Mouse (Mus musculus) CH12.LX (cell line): ENCODE measurements around the gene Zfp691. TPM values are rescaled to one million over a fixed set of nuclear protein-coding genes. Genes with fewer than 3 reads are reported as not detected.

ENCODE experiments used
- DNase-seq: peaks from one replicate; pipeline ENCODE4 v3.0.0-alpha.2; 2013; ENCODE audit errors: extremely low read depth
- H3K27ac ChIP-seq: 2 replicates; pipeline ENCODE4 v1.5.1; 2012; ENCODE audit warnings: low read depth, mild to moderate bottlenecking, control low read depth, moderate library complexity; ENCODE audit not compliant: insufficient read depth
- H3K27me3 ChIP-seq: replicated peaks from 2 replicates; pipeline ENCODE3; 2012; ENCODE audit warnings: inconsistent platforms
- H3K36me3 ChIP-seq, 2 experiments: replicated peaks in 1 of 2; 2 replicates each; pipeline versions ENCODE3 to v1.6.1; 2012; ENCODE audit warnings: inconsistent platforms in 1 of 2, low read length in 1 of 2, mild to moderate bottlenecking in 1 of 2, mixed read lengths in 1 of 2, moderate library complexity in 1 of 2; ENCODE audit not compliant: control insufficient read depth in 1 of 2, insufficient read depth in 1 of 2
- H3K4me1 ChIP-seq, 2 experiments: 2 replicates each; pipeline ENCODE4 v1.6.1; 2012; ENCODE audit warnings: inconsistent platforms in 1 of 2, moderate library complexity in 1 of 2; ENCODE audit not compliant: insufficient read depth in 2 of 2, control insufficient read depth in 1 of 2
- H3K4me2 ChIP-seq: 2 replicates; pipeline ENCODE4 v1.6.1; 2012; ENCODE audit warnings: low read depth, mild to moderate bottlenecking, control low read depth; ENCODE audit not compliant: poor library complexity, insufficient read depth, severe bottlenecking
- H3K4me3 ChIP-seq, 3 experiments: fragments of 150-350 bp in 1 of 3; sonication (generic) in 1 of 3; replicated peaks in 1 of 3; 2 replicates each; pipeline versions ENCODE3 to v1.5.1; 2011 to 2012; ENCODE audit warnings: low read depth in 2 of 3, low read length in 2 of 3, mild to moderate bottlenecking in 2 of 3, moderate library complexity in 2 of 3, control low read depth in 1 of 3, improper control_type of control experiment in 1 of 3, inconsistent platforms in 1 of 3, mixed read lengths in 1 of 3; ENCODE audit not compliant: poor library complexity in 1 of 3
- H3K79me2 ChIP-seq: replicated peaks from 2 replicates; pipeline ENCODE4 v1.6.1; 2012; ENCODE audit warnings: mild to moderate bottlenecking, moderate library complexity; ENCODE audit not compliant: control insufficient read depth, poor library complexity, insufficient read depth, severe bottlenecking; ENCODE audit errors: extremely low read depth
- H3K9ac ChIP-seq: 2 replicates; pipeline ENCODE4 v1.6.1; 2012; ENCODE audit warnings: low read depth, mild to moderate bottlenecking, control low read depth, moderate library complexity; ENCODE audit not compliant: insufficient read depth
- H3K9me3 ChIP-seq: replicated peaks from 2 replicates; pipeline ENCODE3; 2012; ENCODE audit warnings: low read length, inconsistent platforms, mixed read lengths
- CTCF ChIP-seq, 2 experiments: IDR thresholded peaks in 1 of 2; conservative IDR thresholded peaks in 1 of 2; 2 replicates each; pipeline ENCODE4 v1.5.1; 2011 to 2012; ENCODE audit warnings: low read depth in 2 of 2, low read length in 2 of 2, improper control_type of control experiment in 1 of 2, inconsistent platforms in 1 of 2, mild to moderate bottlenecking in 1 of 2, moderate library complexity in 1 of 2
- ELF1 ChIP-seq: IDR thresholded peaks from 2 replicates; pipeline ENCODE4 v1.6.1; 2014; ENCODE audit warnings: low read depth, mild to moderate bottlenecking, inconsistent platforms, low read length, improper control_type of control experiment
- EP300 ChIP-seq: IDR thresholded peaks from 2 replicates; pipeline ENCODE4 v1.6.1; 2011; ENCODE audit warnings: low read length, improper control_type of control experiment
- GABPA ChIP-seq: IDR thresholded peaks from 2 replicates; pipeline ENCODE4 v1.6.1; 2012; ENCODE audit warnings: low read depth, low read length, improper control_type of control experiment, inconsistent platforms; ENCODE audit not compliant: insufficient replicate concordance
- IRF4 ChIP-seq: IDR thresholded peaks from 2 replicates; pipeline ENCODE4 v1.6.1; 2014; ENCODE audit warnings: low read depth, mild to moderate bottlenecking, inconsistent platforms, low read length, improper control_type of control experiment
- KAT2A ChIP-seq: IDR thresholded peaks from 2 replicates; pipeline ENCODE4 v1.6.1; 2012; ENCODE audit warnings: low read length, improper control_type of control experiment, inconsistent platforms; ENCODE audit not compliant: insufficient replicate concordance
- MAZ ChIP-seq: IDR thresholded peaks from 2 replicates; pipeline ENCODE4 v1.6.1; 2012; ENCODE audit warnings: low read depth, mild to moderate bottlenecking, inconsistent platforms, low read length, improper control_type of control experiment, moderate library complexity
- MEF2A ChIP-seq: IDR thresholded peaks from 2 replicates; pipeline ENCODE4 v1.6.1; 2014; ENCODE audit warnings: low read depth, mild to moderate bottlenecking, inconsistent platforms, low read length, improper control_type of control experiment, borderline replicate concordance
- MXI1 ChIP-seq: IDR thresholded peaks from 2 replicates; pipeline ENCODE4 v1.6.1; 2011; ENCODE audit warnings: mild to moderate bottlenecking, low read depth, low read length, improper control_type of control experiment
- NRF1 ChIP-seq: IDR thresholded peaks from 2 replicates; pipeline ENCODE4 v1.6.1; 2014; ENCODE audit warnings: low read depth, mild to moderate bottlenecking, inconsistent platforms, low read length, improper control_type of control experiment, moderate library complexity
- PAX5 ChIP-seq: IDR thresholded peaks from 2 replicates; pipeline ENCODE4 v1.6.1; 2012; ENCODE audit warnings: low read length, inconsistent platforms, mixed read lengths
- POLR2AphosphoS2 ChIP-seq: IDR thresholded peaks from 2 replicates; pipeline ENCODE4 v1.6.1; 2011; ENCODE audit warnings: low read depth, low read length, improper control_type of control experiment
- RAD21 ChIP-seq: IDR thresholded peaks from 2 replicates; pipeline ENCODE4 v1.6.1; 2011; ENCODE audit warnings: low read depth, mild to moderate bottlenecking, low read length, improper control_type of control experiment, moderate library complexity
- SIN3A ChIP-seq: IDR thresholded peaks from 2 replicates; pipeline ENCODE4 v1.6.1; 2012; ENCODE audit warnings: low read length, improper control_type of control experiment, inconsistent platforms
- TBP ChIP-seq: conservative IDR thresholded peaks from 2 replicates; pipeline ENCODE4 v1.6.1; 2011; ENCODE audit warnings: low read depth, low read length, improper control_type of control experiment
- USF1 ChIP-seq: IDR thresholded peaks from 2 replicates; pipeline ENCODE4 v1.6.1; 2014; ENCODE audit warnings: low read depth, mild to moderate bottlenecking, inconsistent platforms, low read length, improper control_type of control experiment
- USF2 ChIP-seq: conservative IDR thresholded peaks from 2 replicates; pipeline ENCODE4 v1.6.1; 2011; ENCODE audit warnings: low read depth, low read length, improper control_type of control experiment
- ZKSCAN1 ChIP-seq: IDR thresholded peaks from 2 replicates; pipeline ENCODE4 v1.6.1; 2012; ENCODE audit warnings: low read depth, inconsistent platforms, low read length, improper control_type of control experiment, borderline replicate concordance
- ZNF384 ChIP-seq: IDR thresholded peaks from 2 replicates; pipeline ENCODE4 v1.6.1; 2012; ENCODE audit warnings: low read depth, low read length, improper control_type of control experiment, inconsistent platforms
- dilution Hi-C: fragments of 300-500 bp; cut with MboI; formaldehyde crosslinking; loops from 2 replicates; pipeline ENCODE4 v1.14.3; 2020; ENCODE audit warnings: low sequenced_read_pairs; ENCODE audit not compliant: extremely low pct_unique_long_range_greater_than_20kb, extremely low pct_ligation_motif_present
- in situ Hi-C: fragments of 300-500 bp; cut with MboI; formaldehyde crosslinking; loops from 3 replicates; pipeline ENCODE4 v1.14.3; 2019; ENCODE audit warnings: low sequenced_read_pairs, low pct_ligation_motif_present, low pct_unique_long_range_greater_than_20kb, mixed read lengths
- polyA plus RNA-seq: library from polyadenylated mRNA; unstranded; fragments of >175 nt; gene quantifications from 2 replicates; pipeline ENCODE4 v1.2.1, GENCODE M21; 2012; ENCODE audit warnings: low read depth; ENCODE audit not compliant: insufficient read length
- total RNA-seq, 2 experiments: library from RNA; depleted of rRNA; stranded (reverse); fragments of 300-350 nt in 1 of 2; fragments of >200 nt in 1 of 2; gene quantifications; 2 replicates each; pipeline ENCODE4 v1.2.3; 2012 to 2014

Zfp691 gene
- total and polyA plus RNA-seq, 3 experiments, result 3.2 to 4.7 (median 4.0) TPM

DNA sequence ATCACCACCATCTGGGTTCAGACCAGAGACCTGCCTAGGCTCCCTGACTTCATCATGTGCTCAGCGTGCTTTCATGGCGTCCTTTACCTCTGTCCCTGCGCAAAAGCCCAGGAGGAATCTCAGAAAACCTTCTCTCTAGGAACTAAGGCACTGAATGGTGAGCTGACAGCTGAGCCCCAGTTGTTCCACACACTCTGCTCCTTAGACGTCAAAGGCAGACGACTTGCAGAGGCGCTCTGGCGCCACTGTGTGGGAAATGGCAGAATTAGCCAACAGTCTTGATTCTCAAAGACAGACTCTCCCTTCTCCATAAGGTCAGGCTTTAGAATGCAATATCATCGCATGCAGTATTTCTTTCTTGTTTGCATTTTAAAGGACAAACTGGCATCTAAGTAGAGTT, 30.7 kb upstream of the Zfp691 start (continued):
- no peak for TF ChIP-seq KAT2A

DNA sequence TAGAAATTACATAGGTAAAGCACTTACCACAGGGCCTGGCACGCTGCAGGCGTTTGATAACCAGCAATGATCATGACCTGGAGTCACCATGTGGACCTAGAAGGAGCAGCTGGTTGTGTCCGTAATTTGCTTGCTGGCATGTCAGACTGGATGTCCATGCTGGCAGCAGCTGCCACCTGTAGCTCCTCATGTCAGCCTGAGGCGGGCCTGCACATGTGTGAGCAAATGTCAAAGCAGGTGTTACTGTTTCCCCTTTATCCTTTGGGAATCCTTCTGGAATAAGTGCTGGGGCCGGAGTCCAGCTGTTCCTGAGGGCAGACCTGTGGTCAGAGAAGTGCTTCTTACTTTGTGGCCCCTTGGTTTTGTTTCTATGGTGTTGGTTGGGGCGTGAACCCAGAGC, 24.1 kb upstream of the Zfp691 start:
- Histone ChIP-seq H3K79me2 (no peaks in the 10 kb centered on the region), H3K27me3 (no peaks in the 10 kb centered on the region), H3K9me3 (no peaks in the 10 kb centered on the region), H3K36me3 (peaks cover 0 to 8% of the 10 kb centered on the region in 2 experiments), H3K9ac (no peak overlapping the region), H3K27ac (no peak overlapping the region), H3K4me1 (peaks cover 0 to 6% of the 10 kb centered on the region in 2 experiments; a peak in 2 of 4 replicates), H3K4me3 (no peak overlapping the region), H3K4me2 (no peak overlapping the region)
- in situ Hi-C loops (no loop called here), dilution Hi-C loops (no loop called here)
- no peak for TF ChIP-seq USF2
- no peak for TF ChIP-seq EP300
- no peak for TF ChIP-seq NRF1
- TF ChIP-seq SIN3A, result no peak
- TF ChIP-seq IRF4, result no peak
- no peak for TF ChIP-seq MAZ
- no peak for TF ChIP-seq USF1
- TF ChIP-seq TBP, result no peak
- no peak for TF ChIP-seq PAX5
- no peak for TF ChIP-seq ZNF384
- TF ChIP-seq RAD21, result no peak
- no peak for TF ChIP-seq MEF2A
- no peak for TF ChIP-seq CTCF (conservative IDR thresholded peaks at IDR 0.05 in 1 of 2, IDR thresholded peaks at IDR 0.05 in 1 of 2; ENCODE audit: low read depth in 2 of 2, low read length in 2 of 2)
- no peak for TF ChIP-seq MXI1
- TF ChIP-seq ZKSCAN1, result no peak
- TF ChIP-seq ELF1, result no peak
- no peak for TF ChIP-seq POLR2AphosphoS2
- no peak for TF ChIP-seq GABPA
- DNase-seq, result no peak
